Mouse (Mus musculus): Measurements from ENCODE around the gene Vti1b. TPM values are rescaled to one million over a fixed set of nuclear protein-coding genes. Genes with fewer than 3 reads are reported as not detected.

The Vti1b gene
- polyA plus RNA-seq, 1 experiment = 25.8 TPM

GRCm38 (mm10) chr12:79139417-79139816, 33.0 kb downstream of the Vti1b start:
- no peak for DNase-seq
- no peak overlapping the region for H3K27ac ChIP-seq (ENCODE audit: control insufficient read depth, insufficient read depth, low read length)
- H3K4me3 ChIP-seq (ENCODE audit: control insufficient read depth, insufficient read depth, low read length) = no peak overlapping the region
- TF ChIP-seq CTCF (IDR thresholded peaks at IDR 0.05; ENCODE audit: borderline replicate concordance, control insufficient read depth, extremely low read depth, insufficient read depth, low read length, poor library complexity) (no peak), POLR2A (IDR thresholded peaks at IDR 0.05; ENCODE audit: control insufficient read depth, extremely low read depth, insufficient read depth, low read length, poor library complexity) (no peak)
- H3K36me3 ChIP-seq (ENCODE audit: control insufficient read depth, insufficient read depth, low read length) = no peaks in the 10 kb centered on the region
- H3K4me1 ChIP-seq (replicated peaks; ENCODE audit: control insufficient read depth, insufficient read depth, low read length) = no peaks in the 10 kb centered on the region
- H3K27me3 ChIP-seq (ENCODE audit: control insufficient read depth, insufficient read depth, low read length) = no peaks in the 10 kb centered on the region
- 70% methylated on average over 1 of the region's 1 CpGs for WGBS

GRCm38 (mm10) chr12:79138999-79139398, 33.5 kb downstream of the Vti1b start:
- Histone ChIP-seq H3K4me1 (replicated peaks; ENCODE audit: control insufficient read depth, insufficient read depth, low read length) (no peaks in the 10 kb centered on the region), H3K36me3 (ENCODE audit: control insufficient read depth, insufficient read depth, low read length) (no peaks in the 10 kb centered on the region), H3K27ac (ENCODE audit: control insufficient read depth, insufficient read depth, low read length) (no peak overlapping the region), H3K4me3 (ENCODE audit: control insufficient read depth, insufficient read depth, low read length) (no peak overlapping the region), H3K27me3 (ENCODE audit: control insufficient read depth, insufficient read depth, low read length) (no peaks in the 10 kb centered on the region)
- DNase-seq = no peak
- TF ChIP-seq CTCF (IDR thresholded peaks at IDR 0.05; ENCODE audit: borderline replicate concordance, control insufficient read depth, extremely low read depth, insufficient read depth, low read length, poor library complexity) = no peak
- TF ChIP-seq POLR2A (IDR thresholded peaks at IDR 0.05; ENCODE audit: control insufficient read depth, extremely low read depth, insufficient read depth, low read length, poor library complexity) = no peak

DNA sequence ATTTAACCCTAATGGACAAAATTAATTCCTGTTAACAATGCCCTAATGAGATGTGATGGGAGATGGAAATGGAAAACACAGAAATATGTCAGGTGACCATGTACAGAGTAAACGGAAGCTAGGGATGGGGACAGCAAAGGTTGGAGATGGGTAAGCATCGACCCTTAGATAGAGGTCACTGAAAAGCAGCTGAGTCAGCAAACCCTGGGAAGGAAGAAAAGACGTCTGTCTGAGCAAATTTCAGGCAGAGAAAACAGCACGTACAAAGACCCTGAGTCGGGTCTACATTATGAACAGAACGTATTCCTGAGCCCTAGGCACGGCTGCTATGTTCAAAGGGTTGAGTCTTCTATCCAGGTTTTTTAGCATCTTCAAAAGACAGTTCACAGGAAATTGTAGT, 35.5 kb downstream of the Vti1b start:
- Histone ChIP-seq H3K4me1 (replicated peaks; ENCODE audit: control insufficient read depth, insufficient read depth, low read length) (no peaks in the 10 kb centered on the region), H3K4me3 (ENCODE audit: control insufficient read depth, insufficient read depth, low read length) (no peak overlapping the region), H3K27ac (ENCODE audit: control insufficient read depth, insufficient read depth, low read length) (no peak overlapping the region), H3K36me3 (ENCODE audit: control insufficient read depth, insufficient read depth, low read length) (no peaks in the 10 kb centered on the region), H3K27me3 (ENCODE audit: control insufficient read depth, insufficient read depth, low read length) (peaks cover 1% of the 10 kb centered on the region; the same call in 1 of the 2 replicates)
- 91% methylated on average over 7 of the region's 7 CpGs for WGBS
- TF ChIP-seq CTCF (IDR thresholded peaks at IDR 0.05; ENCODE audit: borderline replicate concordance, control insufficient read depth, extremely low read depth, insufficient read depth, low read length, poor library complexity) (no peak), POLR2A (IDR thresholded peaks at IDR 0.05; ENCODE audit: control insufficient read depth, extremely low read depth, insufficient read depth, low read length, poor library complexity) (no peak)
- no peak for DNase-seq

GRCm38 (mm10) chr12:79135105-79135504, 37.4 kb downstream of the Vti1b start:
- H3K27me3 ChIP-seq (ENCODE audit: control insufficient read depth, insufficient read depth, low read length) = peaks cover 14% of the 10 kb centered on the region
- no peak overlapping the region for H3K27ac ChIP-seq (ENCODE audit: control insufficient read depth, insufficient read depth, low read length)
- H3K36me3 ChIP-seq (ENCODE audit: control insufficient read depth, insufficient read depth, low read length) = no peaks in the 10 kb centered on the region
- no peak overlapping the region for H3K4me3 ChIP-seq (ENCODE audit: control insufficient read depth, insufficient read depth, low read length)
- no peak for TF ChIP-seq CTCF (IDR thresholded peaks at IDR 0.05; ENCODE audit: borderline replicate concordance, control insufficient read depth, extremely low read depth, insufficient read depth, low read length, poor library complexity)
- no peak for DNase-seq
- WGBS = 38% methylated on average over 4 of the region's 4 CpGs
- H3K4me1 ChIP-seq (replicated peaks; ENCODE audit: control insufficient read depth, insufficient read depth, low read length) = peaks cover 9% of the 10 kb centered on the region

DNA sequence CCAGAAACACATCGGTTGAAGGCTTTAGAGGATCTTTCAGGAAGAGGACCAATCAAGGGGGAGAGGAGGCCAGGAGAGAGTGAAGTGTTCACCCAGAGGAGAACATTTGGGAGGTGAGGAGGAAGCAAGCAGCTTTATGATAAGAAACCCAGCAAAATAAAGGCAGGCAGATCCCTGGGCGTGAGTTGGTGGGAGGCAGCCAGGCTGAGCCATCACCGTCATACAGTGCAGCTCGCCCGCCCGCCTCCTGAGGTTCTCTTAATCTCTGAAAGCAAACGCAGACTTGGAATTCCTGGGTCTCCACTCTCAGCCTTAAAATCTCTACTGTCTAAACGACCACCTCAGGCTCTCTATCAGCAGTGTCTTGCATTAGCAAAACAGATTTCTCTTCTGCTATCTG, 37.8 kb downstream of the Vti1b start:
- 69% methylated on average over 8 of the region's 8 CpGs for WGBS
- Histone ChIP-seq H3K27me3 (ENCODE audit: control insufficient read depth, insufficient read depth, low read length) (peaks cover 14% of the 10 kb centered on the region), H3K4me3 (ENCODE audit: control insufficient read depth, insufficient read depth, low read length) (no peak overlapping the region), H3K4me1 (replicated peaks; ENCODE audit: control insufficient read depth, insufficient read depth, low read length) (peaks cover 9% of the 10 kb centered on the region), H3K27ac (ENCODE audit: control insufficient read depth, insufficient read depth, low read length) (no peak overlapping the region), H3K36me3 (ENCODE audit: control insufficient read depth, insufficient read depth, low read length) (no peaks in the 10 kb centered on the region)
- DNase-seq = no peak
- TF ChIP-seq CTCF (IDR thresholded peaks at IDR 0.05; ENCODE audit: borderline replicate concordance, control insufficient read depth, extremely low read depth, insufficient read depth, low read length, poor library complexity) (no peak), POLR2A (IDR thresholded peaks at IDR 0.05; ENCODE audit: control insufficient read depth, extremely low read depth, insufficient read depth, low read length, poor library complexity) (no peak)

DNA sequence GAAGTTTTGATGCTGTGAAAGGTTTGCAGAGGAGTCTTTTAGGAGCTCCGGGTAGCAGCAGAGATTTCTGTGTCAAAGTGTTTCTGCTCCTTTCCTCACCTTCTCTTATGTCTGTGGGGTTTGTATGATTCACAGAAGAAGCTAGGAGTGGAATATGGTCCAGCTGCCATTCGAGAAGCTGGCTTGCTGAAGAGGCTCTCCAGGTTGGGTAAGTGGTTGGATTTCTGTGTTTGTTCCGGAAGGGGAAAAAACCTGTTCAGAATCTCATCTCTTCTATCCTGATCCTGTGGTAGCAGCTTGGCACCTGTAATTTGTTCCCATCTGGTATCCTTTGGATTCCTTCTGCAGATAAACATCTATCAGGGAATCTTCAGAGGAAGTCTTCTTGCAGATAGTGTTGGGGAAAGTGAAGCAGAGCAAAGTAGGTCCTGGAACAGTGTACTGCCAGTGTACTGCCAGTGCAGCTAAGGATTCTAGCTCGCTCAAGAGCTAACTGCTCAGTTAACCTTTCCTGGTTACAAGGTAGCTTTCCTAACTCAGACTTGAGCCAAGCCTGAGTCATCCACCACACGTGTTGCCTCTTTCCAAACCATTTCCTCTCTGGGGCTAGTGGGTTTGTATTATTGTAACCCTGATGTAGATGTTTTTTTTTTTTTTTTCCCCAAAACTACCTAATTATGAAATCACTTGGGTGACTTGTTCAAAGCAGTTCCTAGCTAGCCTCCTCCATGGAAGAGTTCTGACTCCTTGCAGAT, 40.6 kb downstream of the Vti1b start:
- no peak for DNase-seq
- Histone ChIP-seq H3K4me1 (replicated peaks; ENCODE audit: control insufficient read depth, insufficient read depth, low read length) (peaks cover 9% of the 10 kb centered on the region), H3K27ac (ENCODE audit: control insufficient read depth, insufficient read depth, low read length) (no peak overlapping the region), H3K27me3 (ENCODE audit: control insufficient read depth, insufficient read depth, low read length) (peaks cover 14% of the 10 kb centered on the region), H3K36me3 (ENCODE audit: control insufficient read depth, insufficient read depth, low read length) (no peaks in the 10 kb centered on the region), H3K4me3 (ENCODE audit: control insufficient read depth, insufficient read depth, low read length) (no peak overlapping the region)
- TF ChIP-seq CTCF (IDR thresholded peaks at IDR 0.05; ENCODE audit: borderline replicate concordance, control insufficient read depth, extremely low read depth, insufficient read depth, low read length, poor library complexity) = no peak
- no peak for TF ChIP-seq POLR2A (IDR thresholded peaks at IDR 0.05; ENCODE audit: control insufficient read depth, extremely low read depth, insufficient read depth, low read length, poor library complexity)
- WGBS = 31% methylated on average over 5 of the region's 5 CpGs

Measured in thymus, adult 2 months (tissue).